Mouse (Mus musculus): ENCODE results near the gene Rad9a.
"Not testable (repeated sequence)": the region's sequence is repeated elsewhere in the genome, so short reads cannot be mapped to it uniquely, and the experiment has no call there.

Rad9a gene

DNA sequence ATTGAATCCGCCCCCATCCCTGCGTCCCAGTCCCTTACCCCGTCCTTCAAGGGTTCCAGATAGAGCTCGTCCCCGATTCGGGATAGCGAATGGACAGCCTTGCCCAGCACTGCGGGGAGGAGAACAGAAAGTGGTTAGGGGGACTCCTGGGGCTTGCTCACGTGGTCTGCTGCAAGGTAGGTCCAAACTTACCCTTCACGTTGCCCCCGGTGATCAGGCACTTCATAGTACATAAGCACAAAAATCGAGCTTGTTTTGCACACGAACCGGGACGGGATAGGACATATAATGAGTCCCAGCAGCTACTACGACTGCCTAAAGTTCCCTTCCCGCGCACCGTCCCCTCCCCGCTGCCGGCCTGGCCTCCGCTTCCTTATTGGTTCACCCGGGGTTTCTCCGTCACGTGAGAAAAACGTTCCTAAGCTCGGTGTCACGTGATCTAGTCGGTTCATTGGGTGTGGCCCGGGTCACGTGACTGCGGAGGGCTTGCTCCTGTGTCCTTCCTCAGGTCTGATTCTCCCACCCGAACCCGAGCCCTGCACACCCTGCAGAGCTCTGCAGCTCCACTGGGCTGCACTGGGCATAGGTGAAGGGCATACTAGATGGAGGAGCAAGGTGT, at the start of gene Rad9a:
Rad9a (minus strand) TSS at position 372 of the 619 bp plus-strand sequence.
- peak; percentile 83 to 93 for DNase-seq (ENCODE audit: low spot score in 2 of 2)

DNA sequence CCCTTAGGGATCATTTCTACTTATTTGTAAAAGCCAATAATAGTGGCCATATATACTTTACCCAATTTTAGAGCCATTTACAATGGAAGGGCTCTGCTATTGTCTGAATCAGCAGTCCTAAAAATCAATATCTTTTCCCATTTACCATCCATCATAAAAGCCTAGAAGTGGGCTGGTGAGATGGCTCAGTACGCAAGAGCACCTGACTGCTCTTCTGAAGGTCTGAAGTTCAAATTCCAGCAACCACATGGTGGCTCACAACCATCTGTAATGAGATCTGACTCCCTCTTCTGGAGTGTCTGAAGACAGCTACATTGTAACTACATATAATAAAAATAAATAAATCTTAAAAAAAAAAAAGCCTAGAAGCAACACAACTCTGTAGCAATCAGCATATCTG, 47.2 kb upstream of the Rad9a start:
- not testable (repeated sequence) for DNase-seq (ENCODE audit: low spot score in 2 of 2)

- DNase-seq (ENCODE audit: low spot score in 2 of 2): no peak
These were observed 45.5 kb upstream of the Rad9a start for GRCm38 (mm10) chr19:4247010-4247409.

- DNase-seq (ENCODE audit: low spot score in 2 of 2): no peak
These were observed 43.3 kb upstream of the Rad9a start for GRCm38 (mm10) chr19:4244775-4245174.

GRCm38 (mm10) chr19:4242416-4242815, 41.0 kb upstream of the Rad9a start:
- no peak for DNase-seq (ENCODE audit: low spot score in 2 of 2)

- DNase-seq (ENCODE audit: low spot score in 2 of 2): no peak
These were observed 38.8 kb upstream of the Rad9a start for GRCm38 (mm10) chr19:4240247-4240668.

DNA sequence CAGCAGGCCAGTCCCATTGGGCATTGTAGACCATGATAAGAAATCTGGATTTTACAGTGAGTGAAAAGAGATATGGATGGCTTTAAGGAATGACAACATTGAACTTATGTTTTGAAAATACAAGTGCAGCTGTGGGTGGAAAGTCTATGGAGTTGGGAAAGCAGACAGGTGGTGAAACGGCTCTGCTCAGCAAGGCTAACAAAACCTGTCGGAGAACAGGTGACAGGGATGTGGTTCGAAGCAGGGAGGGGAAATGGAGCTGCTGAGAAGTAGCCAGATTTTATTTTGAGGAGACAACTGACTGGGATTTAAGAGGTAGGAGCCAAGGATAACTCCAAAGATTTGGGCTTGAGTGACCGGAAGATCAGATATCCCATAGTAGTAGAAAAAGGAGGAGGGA, 33.1 kb upstream of the Rad9a start:
- DNase-seq (ENCODE audit: low spot score in 2 of 2): no peak

DNA sequence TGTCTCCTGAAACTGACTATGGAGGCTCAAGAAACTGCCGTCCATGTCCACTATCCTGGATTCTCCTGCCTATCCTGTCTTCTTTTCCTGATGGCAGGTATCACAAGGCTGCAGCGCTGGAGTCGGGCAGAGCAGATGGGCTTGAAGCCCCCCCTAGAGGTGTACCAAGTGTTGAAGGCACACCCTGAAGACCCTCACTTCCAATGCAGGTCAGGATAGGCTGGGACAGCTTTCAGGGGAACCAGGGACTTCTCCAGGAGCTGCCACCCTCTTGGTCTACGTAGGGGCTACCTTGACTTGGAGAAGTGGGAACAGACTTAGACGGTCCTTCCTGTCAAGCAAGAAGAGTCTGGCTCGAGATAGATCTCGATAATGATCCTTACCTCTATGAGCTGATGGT, 31.2 kb upstream of the Rad9a start:
- no peak for DNase-seq (ENCODE audit: low spot score in 2 of 2)

DNA sequence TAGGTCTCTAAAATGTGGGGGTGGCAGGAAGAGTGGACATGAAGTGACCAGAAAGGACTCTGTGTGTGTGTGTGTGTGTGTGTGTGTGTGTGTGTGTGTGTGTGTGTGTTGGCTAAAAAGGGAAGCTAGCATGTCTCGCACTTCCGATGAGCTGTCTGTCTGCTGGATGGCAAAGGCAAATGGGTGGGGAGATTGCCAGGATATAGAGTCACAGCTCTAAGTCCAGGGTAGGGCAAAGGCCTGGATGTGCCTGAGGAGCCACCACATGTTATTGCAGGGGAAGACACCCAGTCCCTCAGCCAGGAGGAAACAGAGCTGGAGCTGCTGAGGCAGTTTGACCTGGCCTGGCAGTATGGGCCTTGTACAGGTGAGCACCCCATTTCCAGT, 30.7 kb upstream of the Rad9a start:
- DNase-seq (ENCODE audit: low spot score in 2 of 2): peak in 1 of 2 experiments; percentile 28

DNA sequence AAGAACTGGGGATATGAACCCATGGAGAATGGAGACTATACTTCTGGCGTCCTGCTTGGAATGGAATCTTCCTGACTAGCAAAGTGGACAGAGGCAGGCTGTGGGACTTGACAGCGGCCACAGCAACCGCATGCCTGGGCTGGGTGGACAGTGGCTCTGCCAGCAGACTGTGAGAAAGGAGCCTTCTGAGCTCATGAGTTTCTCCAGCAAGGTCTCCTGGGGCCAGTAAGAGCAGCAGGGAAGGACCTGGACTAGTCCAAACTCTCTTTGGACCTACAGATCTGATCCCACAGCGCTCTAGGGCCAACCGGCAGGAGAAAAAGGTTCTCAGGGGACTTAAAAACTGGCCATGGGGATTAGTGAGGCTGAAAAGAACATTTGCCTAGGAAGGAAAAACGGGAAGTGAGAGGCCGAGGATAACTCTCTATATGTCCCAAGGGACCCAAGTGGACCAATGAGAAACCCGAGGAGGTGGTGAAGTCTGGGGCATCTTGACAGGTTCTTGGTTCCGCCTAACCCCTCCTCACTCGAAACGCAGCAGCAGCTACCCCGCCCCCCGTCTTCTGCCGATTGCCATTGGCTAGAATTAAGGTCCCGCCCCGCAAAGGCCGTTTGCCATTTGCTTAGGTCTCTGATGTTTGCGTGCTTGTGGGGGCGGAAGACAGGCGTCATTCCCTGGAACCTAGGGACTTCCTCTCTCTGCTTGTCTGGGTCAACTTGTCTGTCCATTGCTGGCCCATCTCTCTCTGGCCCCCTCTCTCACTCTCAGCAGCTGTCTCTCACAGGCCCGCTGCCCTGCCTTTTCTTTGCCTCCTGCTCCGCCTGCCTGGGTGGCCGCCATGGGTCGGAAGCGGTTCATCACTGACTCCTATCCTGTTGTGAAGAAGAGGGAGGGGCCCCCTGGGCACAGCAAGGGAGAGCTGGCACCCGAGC, 30.1 kb upstream of the Rad9a start, which contains the start of gene Pold4:
Pold4 (plus strand) TSS at position 647 of the 933 bp plus-strand sequence.
- DNase-seq (ENCODE audit: low spot score in 2 of 2): peak; percentile 92 to 95

- DNase-seq (ENCODE audit: low spot score in 2 of 2): no peak
These were observed 29.0 kb upstream of the Rad9a start for GRCm38 (mm10) chr19:4230415-4230814.

GRCm38 (mm10) chr19:4229451-4230076, 28.1 kb upstream of the Rad9a start:
- DNase-seq (ENCODE audit: low spot score in 2 of 2): no peak

DNA sequence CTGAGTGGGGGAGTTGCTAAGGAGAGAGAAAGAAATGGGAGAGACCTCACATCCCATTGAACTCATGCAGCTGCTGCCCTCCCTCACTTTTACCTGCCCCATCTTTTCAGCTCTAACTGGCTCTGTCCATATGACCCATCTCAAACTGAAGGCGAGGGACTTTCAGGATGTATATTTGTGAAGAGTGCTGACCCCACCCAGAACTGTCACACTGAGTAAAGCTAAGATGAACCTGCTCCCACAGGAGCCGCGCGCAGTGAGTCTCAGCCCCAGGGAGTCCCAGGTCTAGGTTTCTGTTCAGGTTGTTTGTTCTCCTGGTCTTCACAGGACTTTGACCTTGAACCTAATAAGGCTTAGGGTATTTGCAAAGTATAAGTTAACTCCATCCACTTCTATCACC, 27.4 kb upstream of the Rad9a start:
- DNase-seq (ENCODE audit: low spot score in 2 of 2): no peak

DNA sequence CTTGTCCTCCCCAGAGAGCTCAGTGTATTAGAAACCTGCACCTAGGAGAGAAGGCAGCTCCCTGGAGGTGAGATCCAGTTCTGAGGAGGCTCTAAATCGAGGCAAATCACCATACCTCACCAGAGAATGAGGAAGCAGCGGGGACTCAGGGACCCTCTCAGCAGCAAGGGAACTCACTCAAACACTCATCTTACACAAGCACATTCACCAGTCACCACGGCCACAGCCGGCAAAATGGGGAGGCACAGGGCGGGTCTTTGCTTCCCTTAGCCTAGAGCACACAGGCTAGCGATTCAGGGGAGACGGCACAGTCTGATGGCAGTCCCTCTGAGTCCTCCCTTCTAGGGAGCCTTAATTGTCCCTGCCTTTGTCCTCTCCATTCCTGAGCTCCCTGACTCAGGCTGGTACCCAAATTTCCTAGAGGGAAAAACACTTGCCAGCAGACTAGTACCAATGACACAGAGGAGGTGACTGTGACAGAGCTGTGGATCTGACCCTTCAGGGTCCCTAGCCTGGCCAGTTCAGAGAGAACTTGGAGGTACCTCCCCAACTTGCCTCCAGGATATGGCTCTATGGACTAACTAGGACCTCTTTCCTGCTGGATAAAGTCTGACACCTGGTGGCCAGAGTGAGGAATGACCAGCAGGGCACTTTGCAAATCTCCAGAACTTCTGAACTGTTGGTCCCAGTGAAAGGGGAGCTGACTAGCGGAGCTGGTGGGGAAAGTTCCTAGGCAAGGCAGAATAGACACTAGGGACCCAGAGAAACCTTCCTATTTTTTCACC, 26.6 kb upstream of the Rad9a start:
- DNase-seq (ENCODE audit: low spot score in 2 of 2): peak; percentile 44 to 64

GRCm38 (mm10) chr19:4227446-4227845, 26.0 kb upstream of the Rad9a start:
- no peak for DNase-seq (ENCODE audit: low spot score in 2 of 2)

DNA sequence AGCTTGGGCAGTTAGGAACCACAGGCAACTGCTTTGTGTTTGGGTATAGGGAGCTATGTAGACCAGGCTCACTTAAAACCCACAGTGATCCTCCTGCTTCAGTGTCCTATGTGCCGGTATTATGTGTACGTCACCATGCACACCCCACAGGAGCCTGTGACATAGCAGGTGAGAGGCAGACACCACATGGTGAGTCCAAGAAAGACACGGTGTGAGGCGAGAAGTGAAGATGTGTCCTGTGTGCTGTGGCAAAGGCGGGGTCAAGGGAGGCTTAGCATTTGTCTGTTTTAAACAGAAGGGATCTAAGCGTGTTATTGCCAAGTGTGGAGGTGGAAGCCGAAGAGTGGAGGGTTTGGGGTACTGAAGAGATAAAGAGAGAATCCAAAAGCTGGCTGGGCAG, 25.3 kb upstream of the Rad9a start:
- no peak for DNase-seq (ENCODE audit: low spot score in 2 of 2)

DNA sequence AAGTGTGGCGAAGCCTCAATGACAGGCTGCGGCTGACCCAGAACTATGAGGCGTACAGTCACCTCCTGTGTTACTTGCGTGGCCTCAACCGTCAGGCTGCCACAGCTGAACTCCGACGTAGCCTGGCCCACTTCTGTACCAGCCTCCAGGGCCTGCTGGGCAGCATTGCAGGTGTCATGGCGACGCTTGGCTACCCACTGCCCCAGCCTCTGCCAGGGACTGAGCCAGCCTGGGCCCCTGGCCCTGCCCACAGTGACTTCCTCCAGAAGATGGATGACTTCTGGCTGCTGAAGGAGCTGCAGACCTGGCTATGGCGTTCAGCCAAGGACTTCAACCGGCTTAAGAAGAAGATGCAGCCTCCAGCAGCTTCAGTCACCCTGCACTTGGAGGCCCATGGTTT, 20.7 kb upstream of the Rad9a start:
- DNase-seq (ENCODE audit: low spot score in 2 of 2): no peak

DNA sequence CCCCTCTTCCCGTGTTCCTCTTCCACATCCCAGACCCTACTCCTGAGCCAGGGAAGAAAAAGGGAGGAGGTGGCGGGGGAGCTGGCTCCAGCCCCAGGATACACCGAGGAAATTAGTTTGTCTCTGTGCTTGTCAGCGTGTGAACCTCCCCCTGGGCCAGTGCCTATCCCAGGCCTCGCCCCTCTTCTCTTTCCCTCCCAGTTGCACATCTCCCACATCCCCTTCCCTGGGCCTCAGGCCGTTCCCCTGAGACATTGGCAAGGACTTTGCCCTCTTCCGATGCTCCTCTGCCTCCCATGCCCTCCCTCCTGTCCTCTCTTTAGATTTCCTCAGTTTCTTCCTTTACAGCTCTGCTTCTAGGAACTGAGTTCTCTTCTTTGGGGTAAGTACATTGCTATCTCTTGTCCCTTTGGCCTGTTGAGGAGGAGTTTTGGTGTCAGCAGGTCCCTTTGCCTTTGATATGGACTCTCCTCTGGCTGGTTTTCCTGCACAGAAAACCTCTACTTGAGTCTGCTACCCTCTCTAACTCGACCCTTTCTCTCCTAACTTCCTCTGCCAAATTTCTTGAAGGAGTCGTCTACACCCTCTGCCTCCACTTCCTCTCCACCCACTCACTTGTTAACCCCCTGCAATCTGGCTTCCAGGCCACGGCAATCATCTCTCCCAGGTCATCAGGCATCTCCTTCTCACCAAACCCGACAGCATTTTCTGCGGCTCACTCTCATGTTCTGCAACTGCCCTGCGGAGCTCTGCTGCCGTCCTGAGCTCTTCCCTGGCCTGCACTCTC, 19.7 kb upstream of the Rad9a start:
- DNase-seq (ENCODE audit: low spot score in 2 of 2): no peak

DNA sequence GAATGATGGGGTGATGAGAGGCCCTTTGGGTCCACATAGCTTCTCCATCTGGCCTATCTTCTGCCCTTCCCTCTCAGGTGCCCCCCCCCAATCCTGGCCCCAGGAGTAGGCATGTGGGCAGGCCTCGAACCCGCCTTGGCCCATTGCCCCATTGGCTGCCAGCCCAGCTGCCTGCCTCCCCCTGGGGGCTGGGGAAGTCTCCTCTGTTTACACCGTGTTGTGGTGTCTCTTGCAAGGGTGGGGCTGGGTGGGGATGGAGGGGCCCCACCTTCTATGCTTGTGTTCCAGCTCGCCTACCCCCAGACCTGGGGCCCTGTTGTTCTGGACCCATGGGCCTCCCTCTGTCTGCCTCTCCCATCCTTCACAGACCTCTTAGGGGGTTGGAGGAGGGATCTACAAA, 19.0 kb upstream of the Rad9a start:
- no peak for DNase-seq (ENCODE audit: low spot score in 2 of 2)

- no peak for DNase-seq (ENCODE audit: low spot score in 2 of 2)
These were observed 18.5 kb upstream of the Rad9a start for GRCm38 (mm10) chr19:4219943-4220342.

DNA sequence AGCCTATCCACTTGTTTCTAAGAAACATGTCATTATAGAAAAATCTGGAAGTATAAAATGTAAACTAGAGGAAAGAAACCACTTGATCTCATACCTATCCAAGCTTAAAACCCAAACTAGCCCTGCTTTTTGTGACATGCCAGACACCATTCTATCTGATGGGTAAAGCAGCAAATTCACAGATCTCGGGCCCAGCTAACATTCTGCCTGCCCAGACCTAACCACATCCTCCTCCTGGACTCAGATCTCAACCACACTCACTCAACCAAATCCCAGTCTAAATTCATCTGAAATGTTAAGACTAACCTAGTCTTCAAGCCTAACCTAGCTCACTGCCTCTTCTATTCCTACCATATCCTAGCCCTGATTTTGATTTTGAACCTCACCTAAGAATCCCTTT, 17.3 kb upstream of the Rad9a start:
- DNase-seq (ENCODE audit: low spot score in 2 of 2): no peak

Data from frontal cortex, postnatal 25 days (tissue).